Mouse (Mus musculus): ENCODE data around the gene Ropn1l. TPM values are rescaled to one million over a fixed set of nuclear protein-coding genes. Genes with fewer than 3 reads are reported as not detected.

Gene Ropn1l
- polyA plus RNA-seq, 1 experiment from 2014 or later, result 4.3 TPM

DNA sequence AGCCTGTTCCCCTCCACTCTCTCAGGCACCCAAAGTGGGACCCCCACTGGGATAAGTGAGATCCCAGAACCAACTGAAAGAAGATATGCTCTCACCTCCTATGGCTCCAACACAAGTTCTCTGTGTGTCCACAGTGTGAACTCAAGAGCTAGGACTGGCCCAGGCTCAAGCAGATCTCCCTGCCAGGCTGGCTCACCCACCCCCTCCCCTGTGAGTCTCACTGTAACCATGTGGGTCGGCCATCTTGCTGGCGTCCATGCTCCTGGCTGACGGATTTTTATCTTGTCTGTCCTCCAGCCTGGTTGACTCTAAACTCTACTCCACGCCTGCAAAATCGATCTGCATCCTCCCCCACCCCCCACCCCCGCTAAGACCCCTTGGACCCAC is 36.1 kb downstream of the Ropn1l start:
- H3K4me1 ChIP-seq, result peaks cover 18% of the 10 kb centered on the region

DNA sequence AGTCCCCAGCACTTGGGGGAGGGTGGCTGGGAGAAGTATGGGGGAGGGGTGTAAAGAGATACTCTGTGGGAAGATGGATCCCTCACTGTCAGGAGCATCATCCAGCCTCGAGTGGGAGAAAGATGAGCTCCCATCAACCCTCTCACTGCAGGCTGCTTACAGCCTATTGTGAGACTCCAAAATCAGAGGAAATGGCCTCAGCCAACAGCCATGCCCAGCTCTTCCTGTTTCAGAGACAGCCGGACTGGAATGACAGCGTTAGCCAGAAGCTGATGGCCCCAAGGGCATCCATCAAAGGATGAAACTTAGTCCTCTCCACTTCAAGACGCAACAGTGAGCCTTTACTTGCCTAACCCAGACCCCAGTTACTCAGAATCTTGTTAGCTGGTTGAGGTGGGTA is 38.4 kb downstream of the Ropn1l start:
- Histone ChIP-seq H3K4me1 (peaks cover 18% of the 10 kb centered on the region), H3K27ac (no peak overlapping the region), H3K36me3 (replicated peaks) (no peaks in the 10 kb centered on the region), H3K27me3 (ENCODE audit: poor library complexity, severe bottlenecking) (no peaks in the 10 kb centered on the region; the same call in 1 of the 2 replicates), H3K4me3 (no peak overlapping the region), H3K9me3 (no peaks in the 10 kb centered on the region)
- 72% methylated on average over 4 of the region's 4 CpGs for WGBS
- DNase-seq (ENCODE audit: extremely low spot score, low spot score), result no peak

More for the DNA sequence above, 36.1 kb downstream of the Ropn1l start:
- H3K27me3 ChIP-seq (ENCODE audit: poor library complexity, severe bottlenecking), result no peaks in the 10 kb centered on the region; the same call in 1 of the 2 replicates
- H3K27ac ChIP-seq, result peak overlapping the region; percentile 27; the same call in 1 of the 2 replicates
- DNase-seq (ENCODE audit: extremely low spot score, low spot score), result no peak
- no peaks in the 10 kb centered on the region for H3K9me3 ChIP-seq
- H3K36me3 ChIP-seq (replicated peaks), result no peaks in the 10 kb centered on the region
- H3K4me3 ChIP-seq, result no peak overlapping the region
- 64% methylated on average over 6 of the region's 6 CpGs for WGBS

DNA sequence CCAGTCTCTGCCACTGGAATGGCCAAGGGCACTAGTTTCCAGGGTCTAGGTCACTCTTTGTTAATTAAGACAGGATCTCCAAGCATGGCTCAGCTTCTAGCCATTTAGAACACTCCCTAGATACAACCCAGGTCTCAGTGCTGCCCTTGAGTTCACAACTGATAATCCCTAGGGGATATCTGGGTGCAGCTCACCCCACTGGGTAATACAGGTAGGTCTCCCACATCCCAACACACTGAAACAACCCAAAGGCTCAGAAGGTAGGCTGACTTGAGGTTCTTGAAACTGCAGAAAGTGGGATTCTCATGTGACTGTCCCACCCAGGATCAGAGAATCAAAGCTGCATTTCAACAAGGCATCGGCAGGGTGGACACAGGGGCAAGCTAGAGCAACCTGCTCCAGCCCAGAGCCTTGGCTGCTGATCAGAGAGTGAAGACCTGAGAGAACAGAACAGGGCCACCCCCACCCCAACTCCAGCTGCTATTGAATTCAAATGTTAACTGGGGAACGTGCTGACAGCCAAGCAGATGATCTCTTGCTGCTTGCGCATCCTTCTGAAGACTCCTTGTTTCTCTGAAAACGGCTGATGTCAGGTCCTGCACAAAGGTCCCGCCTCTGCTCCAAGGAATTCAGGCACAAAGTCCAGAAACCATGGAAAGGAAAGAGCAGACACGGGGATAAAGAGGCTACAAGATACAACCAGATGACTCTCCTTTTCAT is 39.2 kb downstream of the Ropn1l start:
- Histone ChIP-seq H3K27me3 (ENCODE audit: poor library complexity, severe bottlenecking) (no peaks in the 10 kb centered on the region; the same call in 1 of the 2 replicates), H3K9me3 (no peaks in the 10 kb centered on the region), H3K4me1 (peaks cover 20% of the 10 kb centered on the region), H3K4me3 (no peak overlapping the region), H3K36me3 (replicated peaks) (no peaks in the 10 kb centered on the region), H3K27ac (no peak overlapping the region)
- 61% methylated on average over 6 of the region's 6 CpGs for WGBS
- no peak for DNase-seq (ENCODE audit: extremely low spot score, low spot score)

DNA sequence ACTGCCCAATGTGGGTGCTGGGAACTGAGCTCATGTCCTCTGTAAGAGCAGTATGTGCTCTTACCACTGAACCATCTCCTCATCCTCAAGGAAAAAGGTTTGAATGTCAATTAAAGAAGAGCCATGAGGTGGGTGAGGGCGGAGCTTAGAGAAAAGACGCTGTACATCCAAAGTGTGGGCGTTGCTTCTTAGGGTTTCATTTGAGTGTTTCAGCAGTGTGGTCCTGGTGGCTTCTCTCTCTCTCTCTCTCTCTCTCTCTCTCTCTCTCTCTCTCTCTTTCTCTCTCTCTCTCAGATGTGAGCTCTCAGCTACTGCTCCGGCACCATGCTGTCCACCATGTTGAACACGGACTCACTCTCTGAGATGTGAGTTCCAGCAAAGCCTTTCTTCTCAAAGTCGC is 39.9 kb downstream of the Ropn1l start:
- Histone ChIP-seq H3K36me3 (replicated peaks) (no peaks in the 10 kb centered on the region), H3K27ac (no peak overlapping the region), H3K4me3 (no peak overlapping the region), H3K27me3 (ENCODE audit: poor library complexity, severe bottlenecking) (no peaks in the 10 kb centered on the region; the same call in 1 of the 2 replicates), H3K4me1 (peaks cover 19% of the 10 kb centered on the region), H3K9me3 (no peaks in the 10 kb centered on the region)
- WGBS, result 93% methylated on average over 6 of the region's 6 CpGs
- DNase-seq (ENCODE audit: extremely low spot score, low spot score), result no peak

DNA sequence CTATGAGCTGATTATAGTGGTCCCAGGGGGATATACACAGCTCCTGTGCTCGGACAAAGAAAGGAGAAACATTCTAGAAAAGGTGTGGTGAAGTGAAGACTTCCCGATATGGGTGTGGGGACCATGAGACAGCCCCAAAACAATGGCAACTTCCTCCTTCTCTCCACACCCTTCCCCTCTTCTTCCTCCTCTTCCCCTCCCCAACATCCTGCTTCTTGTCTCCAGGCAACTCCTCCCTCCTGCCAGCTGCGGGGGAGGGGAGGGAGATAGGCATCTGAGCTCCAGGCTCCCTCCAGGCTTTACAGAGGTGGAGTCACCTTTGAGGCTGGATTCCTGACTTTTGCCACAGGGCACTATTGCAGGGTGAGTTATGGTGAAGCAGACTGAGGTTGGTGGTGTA is 40.6 kb downstream of the Ropn1l start:
- no peaks in the 10 kb centered on the region for H3K36me3 ChIP-seq (replicated peaks)
- no peaks in the 10 kb centered on the region; the same call in 1 of the 2 replicates for H3K27me3 ChIP-seq (ENCODE audit: poor library complexity, severe bottlenecking)
- H3K9me3 ChIP-seq, result no peaks in the 10 kb centered on the region
- DNase-seq (ENCODE audit: extremely low spot score, low spot score), result no peak
- H3K4me3 ChIP-seq, result no peak overlapping the region
- peaks cover 17% of the 10 kb centered on the region for H3K4me1 ChIP-seq
- no peak overlapping the region for H3K27ac ChIP-seq
- 53% methylated on average over 3 of the region's 3 CpGs for WGBS

DNA sequence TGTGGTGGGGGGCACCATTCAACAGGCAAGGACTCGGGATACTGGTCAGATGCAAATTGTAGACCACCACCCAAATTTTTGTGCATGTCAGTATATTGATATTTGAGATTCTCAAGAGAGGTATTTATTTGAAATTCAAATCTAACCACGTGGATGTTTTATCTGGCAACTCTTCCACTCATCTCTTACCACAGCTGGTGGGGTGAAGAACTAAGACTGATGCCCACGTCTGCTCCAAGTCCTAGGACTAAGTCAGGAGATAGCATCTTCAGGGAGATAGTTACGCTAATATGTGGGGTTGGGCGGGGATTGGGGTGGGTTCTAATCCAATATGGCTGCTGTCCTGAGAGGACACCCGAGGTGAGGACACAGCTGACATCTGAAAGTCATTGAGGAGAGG is 41.1 kb downstream of the Ropn1l start:
- Histone ChIP-seq H3K36me3 (replicated peaks) (no peaks in the 10 kb centered on the region), H3K4me1 (peaks cover 13% of the 10 kb centered on the region), H3K27me3 (ENCODE audit: poor library complexity, severe bottlenecking) (no peaks in the 10 kb centered on the region), H3K4me3 (no peak overlapping the region), H3K9me3 (no peaks in the 10 kb centered on the region), H3K27ac (no peak overlapping the region)
- WGBS, result 89% methylated on average over 6 of the region's 6 CpGs
- no peak for DNase-seq (ENCODE audit: extremely low spot score, low spot score)

DNA sequence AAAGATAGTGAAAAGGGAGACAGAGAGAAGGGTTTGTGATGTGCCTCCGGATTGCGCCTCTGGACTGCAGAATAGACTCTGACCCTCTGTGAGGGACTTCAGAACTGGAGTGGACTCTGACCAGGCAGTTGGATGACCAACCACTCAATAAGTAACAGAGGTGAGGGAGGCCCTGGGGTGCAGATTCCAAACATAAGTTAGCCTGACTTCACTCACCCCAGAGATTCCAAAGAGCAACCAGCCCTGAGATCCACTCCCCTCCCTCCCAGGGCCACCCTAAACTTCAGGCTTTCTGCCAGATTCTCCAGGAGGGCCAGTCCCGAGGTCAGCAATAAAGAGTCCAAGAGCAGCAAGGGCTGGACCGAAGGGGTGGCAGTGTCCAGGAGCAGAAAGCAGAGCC is 46.0 kb downstream of the Ropn1l start:
- H3K27me3 ChIP-seq (ENCODE audit: poor library complexity, severe bottlenecking), result no peaks in the 10 kb centered on the region
- H3K4me3 ChIP-seq, result no peak overlapping the region
- H3K36me3 ChIP-seq (replicated peaks), result no peaks in the 10 kb centered on the region
- peaks cover 10% of the 10 kb centered on the region for H3K4me1 ChIP-seq
- 91% methylated on average over 4 of the region's 4 CpGs for WGBS
- no peak for DNase-seq (ENCODE audit: extremely low spot score, low spot score)
- H3K27ac ChIP-seq, result no peak overlapping the region
- no peaks in the 10 kb centered on the region for H3K9me3 ChIP-seq

DNA sequence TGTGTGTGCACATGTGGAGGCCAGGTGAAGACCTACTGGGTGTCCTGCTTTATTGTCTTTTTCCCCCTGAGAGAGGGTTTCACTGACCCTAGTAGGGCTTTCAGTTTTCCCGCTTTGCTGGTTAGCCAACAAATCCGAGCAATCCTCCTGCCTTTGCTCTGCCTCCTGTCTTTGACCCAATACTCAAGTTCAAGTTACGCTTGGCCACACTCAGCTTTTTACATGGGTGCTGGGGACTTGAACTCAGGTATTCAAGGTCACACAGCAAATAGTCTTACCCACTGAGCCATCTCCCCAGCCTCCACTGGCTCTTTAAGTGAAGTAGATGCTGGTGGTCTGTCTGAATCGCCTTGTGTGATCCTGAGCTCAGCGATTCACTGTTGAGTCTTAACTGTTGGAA is 46.7 kb downstream of the Ropn1l start:
- DNase-seq (ENCODE audit: extremely low spot score, low spot score), result no peak
- 90% methylated on average over 5 of the region's 5 CpGs for WGBS
- Histone ChIP-seq H3K9me3 (no peaks in the 10 kb centered on the region), H3K4me1 (peaks cover 16% of the 10 kb centered on the region), H3K36me3 (replicated peaks) (no peaks in the 10 kb centered on the region), H3K4me3 (no peak overlapping the region), H3K27ac (no peak overlapping the region), H3K27me3 (ENCODE audit: poor library complexity, severe bottlenecking) (no peaks in the 10 kb centered on the region)

DNA sequence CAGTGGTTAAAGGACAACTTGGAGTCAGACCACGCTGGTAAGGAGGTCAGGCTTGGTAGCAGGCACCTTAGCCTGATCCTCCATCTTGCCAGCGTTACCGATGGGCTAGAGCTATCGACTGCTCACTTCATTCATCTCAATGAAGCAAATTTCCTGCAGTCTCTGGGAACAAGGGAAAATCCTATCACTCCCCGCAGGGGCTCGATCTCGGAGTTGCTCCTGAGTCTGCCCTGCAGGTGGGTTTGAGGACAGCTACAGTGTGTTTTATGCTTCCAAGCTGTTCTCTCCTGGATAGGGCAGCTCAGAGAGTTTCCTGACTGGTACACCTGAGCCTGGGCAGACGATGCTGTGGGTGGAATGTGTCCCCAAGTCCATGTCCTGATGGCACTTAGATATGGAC is 49.2 kb downstream of the Ropn1l start:
- H3K36me3 ChIP-seq (replicated peaks), result no peaks in the 10 kb centered on the region
- no peaks in the 10 kb centered on the region for H3K27me3 ChIP-seq (ENCODE audit: poor library complexity, severe bottlenecking)
- no peak overlapping the region for H3K27ac ChIP-seq
- H3K4me3 ChIP-seq, result no peak overlapping the region
- H3K4me1 ChIP-seq, result peaks cover 19% of the 10 kb centered on the region
- no peak for DNase-seq (ENCODE audit: extremely low spot score, low spot score)
- H3K9me3 ChIP-seq, result no peaks in the 10 kb centered on the region
- WGBS, result 88% methylated on average over 8 of the region's 8 CpGs

DNA sequence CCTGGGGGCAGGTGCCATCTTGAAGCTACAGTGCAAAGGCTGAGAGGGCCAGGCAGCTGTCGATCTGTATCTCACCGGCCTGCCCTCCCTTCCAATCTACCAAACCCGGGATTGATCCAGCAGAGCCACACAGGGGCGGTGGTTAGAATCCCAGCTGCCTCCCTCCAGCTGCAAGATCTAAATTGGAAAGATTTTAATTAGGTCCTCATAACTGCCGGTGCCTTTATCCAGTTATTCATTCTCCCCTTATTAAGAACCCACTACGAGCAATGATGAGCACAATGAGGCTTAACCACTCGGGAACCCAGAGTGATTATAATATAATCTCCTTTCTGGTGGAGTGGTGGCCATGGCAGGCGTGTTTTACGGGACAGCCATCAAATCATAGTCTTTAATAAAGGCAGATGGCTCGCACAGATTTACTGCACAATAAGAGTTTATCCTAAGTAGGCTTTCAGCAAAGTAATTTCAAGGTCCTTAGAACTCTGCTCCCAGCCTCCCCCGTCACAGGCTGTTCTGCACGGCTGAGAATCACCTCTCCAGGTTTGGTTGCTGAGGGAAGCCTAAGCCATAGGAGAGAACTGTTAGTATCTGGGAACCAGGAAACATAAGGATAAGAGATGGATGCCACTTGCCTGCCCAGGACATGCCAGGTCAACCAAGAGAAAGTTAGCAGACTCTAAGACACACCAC is 51.2 kb downstream of the Ropn1l start:
- no peaks in the 10 kb centered on the region for H3K9me3 ChIP-seq
- H3K4me3 ChIP-seq, result no peak overlapping the region
- H3K4me1 ChIP-seq, result peaks cover 19% of the 10 kb centered on the region
- H3K36me3 ChIP-seq (replicated peaks), result no peaks in the 10 kb centered on the region
- WGBS, result 66% methylated on average over 12 of the region's 12 CpGs
- no peak for DNase-seq (ENCODE audit: extremely low spot score, low spot score)
- no peaks in the 10 kb centered on the region for H3K27me3 ChIP-seq (ENCODE audit: poor library complexity, severe bottlenecking)
- H3K27ac ChIP-seq, result peak overlapping the region; percentile 26; the same call in 1 of the 2 replicates

DNA sequence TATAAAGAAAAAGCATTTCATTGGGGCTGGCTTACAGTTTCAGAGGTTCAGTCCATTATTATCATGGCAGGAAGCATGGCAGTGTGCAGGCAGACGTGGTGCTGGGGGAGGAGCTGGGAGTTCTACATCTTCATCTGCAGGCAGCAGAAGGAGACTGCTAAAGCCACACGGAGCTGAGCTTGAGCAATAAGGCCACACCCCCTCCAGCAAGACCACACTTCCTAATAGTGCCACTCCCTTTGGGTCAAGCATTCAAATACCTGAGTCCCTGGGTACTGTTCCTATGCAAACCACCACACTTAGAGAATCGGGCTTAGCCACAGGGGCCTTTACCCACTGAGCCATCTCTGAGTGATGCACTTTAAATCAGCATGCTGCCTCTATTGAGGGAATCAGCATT is 52.6 kb downstream of the Ropn1l start:
- Histone ChIP-seq H3K27me3 (ENCODE audit: poor library complexity, severe bottlenecking) (no peaks in the 10 kb centered on the region), H3K36me3 (replicated peaks) (no peaks in the 10 kb centered on the region), H3K27ac (no peak overlapping the region), H3K4me1 (peaks cover 19% of the 10 kb centered on the region), H3K4me3 (no peak overlapping the region), H3K9me3 (no peaks in the 10 kb centered on the region)
- no peak for DNase-seq (ENCODE audit: extremely low spot score, low spot score)
- WGBS, result 42% methylated on average over 3 of the region's 3 CpGs

DNA sequence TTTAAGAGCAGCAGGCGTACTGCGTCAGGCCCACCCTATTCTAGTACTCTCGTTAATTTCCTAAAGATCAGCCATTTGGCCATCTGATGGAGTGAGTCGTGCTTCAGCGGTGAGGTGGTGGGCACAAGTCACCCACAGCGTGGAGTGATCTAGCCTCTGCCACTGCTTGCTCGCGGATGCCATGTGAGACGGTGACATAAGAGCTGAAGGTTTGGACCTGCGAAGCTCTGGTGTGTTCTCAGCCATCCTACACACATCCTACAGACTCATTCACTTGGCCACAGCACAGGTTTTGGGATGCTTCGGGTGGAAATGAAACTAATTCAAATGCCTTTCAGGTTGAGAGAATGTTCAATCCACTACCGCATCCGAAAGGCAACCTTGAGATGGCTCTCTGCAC is 54.8 kb downstream of the Ropn1l start:
- H3K4me3 ChIP-seq, result no peak overlapping the region
- no peak overlapping the region for H3K27ac ChIP-seq
- 93% methylated on average over 13 of the region's 13 CpGs for WGBS
- H3K4me1 ChIP-seq, result peaks cover 19% of the 10 kb centered on the region
- DNase-seq (ENCODE audit: extremely low spot score, low spot score), result no peak
- H3K9me3 ChIP-seq, result no peaks in the 10 kb centered on the region
- no peaks in the 10 kb centered on the region for H3K27me3 ChIP-seq (ENCODE audit: poor library complexity, severe bottlenecking)
- H3K36me3 ChIP-seq (replicated peaks), result no peaks in the 10 kb centered on the region

DNA sequence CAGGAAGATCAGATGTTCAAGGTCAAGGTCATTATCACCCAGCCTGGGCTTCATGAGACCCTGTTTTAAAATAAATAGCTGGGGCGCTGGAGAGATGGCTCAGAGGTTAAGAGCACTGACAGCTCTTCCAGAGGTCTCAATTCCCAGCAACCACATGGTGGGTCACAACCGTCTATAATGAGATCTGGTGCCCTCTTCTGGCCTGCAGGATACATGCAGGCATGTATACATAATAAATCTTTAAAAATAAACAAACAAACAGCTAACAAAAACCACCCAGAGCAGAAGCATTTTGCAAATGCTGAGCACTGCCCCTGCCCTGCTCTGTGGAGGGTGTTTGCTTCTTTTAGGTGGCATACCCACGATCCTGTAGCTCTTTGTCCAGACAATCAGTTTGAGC is 56.2 kb downstream of the Ropn1l start:
- Histone ChIP-seq H3K9me3 (no peaks in the 10 kb centered on the region), H3K4me3 (no peak overlapping the region), H3K27me3 (ENCODE audit: poor library complexity, severe bottlenecking) (no peaks in the 10 kb centered on the region), H3K4me1 (peaks cover 10% of the 10 kb centered on the region), H3K36me3 (replicated peaks) (no peaks in the 10 kb centered on the region), H3K27ac (no peak overlapping the region)
- DNase-seq (ENCODE audit: extremely low spot score, low spot score), result no peak
- 82% methylated on average over 3 of the region's 3 CpGs for WGBS
